Mouse (Mus musculus): ENCODE results near the gene Nr1d1. TPM values are rescaled to one million over a fixed set of nuclear protein-coding genes. Genes with fewer than 3 reads are reported as not detected.

Gene Nr1d1
- polyA plus RNA-seq, 1 experiment from 2014 or later, result 5.1 TPM

GRCm38 (mm10) chr11:98725926-98726506, 49.1 kb downstream of the Nr1d1 start:
- no peak for TF ChIP-seq CTCF (IDR thresholded peaks at IDR 0.05; ENCODE audit: low read depth)
- H3K9me3 ChIP-seq (ENCODE audit: control insufficient read depth), result no peaks in the 10 kb centered on the region
- WGBS, result 86% methylated on average over 15 of the region's 15 CpGs

DNA sequence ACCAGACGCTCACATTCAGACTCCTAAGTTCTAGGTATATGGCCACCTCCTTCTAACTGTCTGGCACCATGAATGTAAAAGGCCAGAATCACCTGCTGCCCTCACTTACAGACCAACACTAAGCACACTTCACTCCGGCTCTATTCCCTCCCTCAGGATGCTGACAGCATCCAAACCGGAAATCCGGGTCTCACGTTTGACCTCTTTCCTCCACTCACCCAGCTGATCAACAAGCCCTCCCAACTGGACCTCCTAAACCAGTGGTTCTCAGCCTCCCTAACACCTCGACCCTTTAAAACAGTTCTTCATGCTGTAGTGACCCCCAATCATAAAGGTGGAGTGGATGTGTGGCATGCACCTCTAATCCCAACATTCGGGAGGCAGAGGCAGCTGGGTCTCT, 52.0 kb downstream of the Nr1d1 start:
- no peaks in the 10 kb centered on the region; the same call in 1 of the 2 replicates for H3K36me3 ChIP-seq (ENCODE audit: control insufficient read depth, insufficient read depth)
- H3K27me3 ChIP-seq (replicated peaks; ENCODE audit: control insufficient read depth, insufficient read depth, low read length), result no peaks in the 10 kb centered on the region
- WGBS, result 76% methylated on average over 7 of the region's 7 CpGs
- 0 out of 2 replicates have a peak, but pooled peaks cover 2% of the 10 kb centered on the region for H3K4me1 ChIP-seq (replicated peaks; ENCODE audit: control insufficient read depth, insufficient read depth, low read length)
- H3K9ac ChIP-seq (ENCODE audit: low read depth, low read length), result no peak overlapping the region
- no peak overlapping the region for H3K4me3 ChIP-seq (ENCODE audit: low read depth, low read length)
- no peak for TF ChIP-seq CTCF (IDR thresholded peaks at IDR 0.05; ENCODE audit: low read depth)
- no peak for ATAC-seq
- no peaks in the 10 kb centered on the region for H3K9me3 ChIP-seq (ENCODE audit: control insufficient read depth)
- no peak overlapping the region for H3K4me2 ChIP-seq (replicated peaks; ENCODE audit: low read depth)
- H3K27ac ChIP-seq (ENCODE audit: low read depth, low read length), result no peak overlapping the region

More at GRCm38 (mm10) chr11:98725926-98726506, 49.1 kb downstream of the Nr1d1 start:
- H3K4me3 ChIP-seq (ENCODE audit: low read depth, low read length), result no peak overlapping the region
- H3K27me3 ChIP-seq (replicated peaks; ENCODE audit: control insufficient read depth, insufficient read depth, low read length), result no peaks in the 10 kb centered on the region
- peaks cover 4% of the 10 kb centered on the region for H3K4me1 ChIP-seq (replicated peaks; ENCODE audit: control insufficient read depth, insufficient read depth, low read length)
- no peaks in the 10 kb centered on the region; the same call in 1 of the 2 replicates for H3K36me3 ChIP-seq (ENCODE audit: control insufficient read depth, insufficient read depth)
- H3K4me2 ChIP-seq (replicated peaks; ENCODE audit: low read depth), result no peak overlapping the region
- peak overlapping the region; percentile 46; the same call in 1 of the 2 replicates for H3K27ac ChIP-seq (ENCODE audit: low read depth, low read length)
- peak; percentile 64 for ATAC-seq
- no peak overlapping the region for H3K9ac ChIP-seq (ENCODE audit: low read depth, low read length)

GRCm38 (mm10) chr11:98721458-98722226, 53.5 kb downstream of the Nr1d1 start:
- H3K27ac ChIP-seq (ENCODE audit: low read depth, low read length), result peak overlapping the region; percentile 35; the same call in 1 of the 2 replicates
- ATAC-seq, result no peak
- peak; percentile 65 for TF ChIP-seq CTCF (IDR thresholded peaks at IDR 0.05; ENCODE audit: low read depth)
- H3K9ac ChIP-seq (ENCODE audit: low read depth, low read length), result no peak overlapping the region
- peaks cover 8% of the 10 kb centered on the region; the same call in 1 of the 2 replicates for H3K36me3 ChIP-seq (ENCODE audit: control insufficient read depth, insufficient read depth)
- H3K4me2 ChIP-seq (replicated peaks; ENCODE audit: low read depth), result no peak overlapping the region
- 0 out of 2 replicates have a peak, but pooled peaks cover 3% of the 10 kb centered on the region for H3K4me1 ChIP-seq (replicated peaks; ENCODE audit: control insufficient read depth, insufficient read depth, low read length)
- no peak overlapping the region for H3K4me3 ChIP-seq (ENCODE audit: low read depth, low read length)
- H3K27me3 ChIP-seq (replicated peaks; ENCODE audit: control insufficient read depth, insufficient read depth, low read length), result no peaks in the 10 kb centered on the region
- no peaks in the 10 kb centered on the region for H3K9me3 ChIP-seq (ENCODE audit: control insufficient read depth)
- 57% methylated on average over 24 of the region's 24 CpGs for WGBS

GRCm38 (mm10) chr11:98720756-98721155, 54.4 kb downstream of the Nr1d1 start:
- H3K4me1 ChIP-seq (replicated peaks; ENCODE audit: control insufficient read depth, insufficient read depth, low read length), result 0 out of 2 replicates have a peak, but pooled peaks cover 3% of the 10 kb centered on the region
- no peaks in the 10 kb centered on the region for H3K27me3 ChIP-seq (replicated peaks; ENCODE audit: control insufficient read depth, insufficient read depth, low read length)
- no peak overlapping the region for H3K27ac ChIP-seq (ENCODE audit: low read depth, low read length)
- 83% methylated on average over 2 of the region's 2 CpGs for WGBS
- TF ChIP-seq CTCF (IDR thresholded peaks at IDR 0.05; ENCODE audit: low read depth), result no peak
- H3K4me3 ChIP-seq (ENCODE audit: low read depth, low read length), result no peak overlapping the region
- peaks cover 15% of the 10 kb centered on the region; the same call in 1 of the 2 replicates for H3K36me3 ChIP-seq (ENCODE audit: control insufficient read depth, insufficient read depth)
- no peak overlapping the region for H3K4me2 ChIP-seq (replicated peaks; ENCODE audit: low read depth)
- no peak for ATAC-seq
- no peak overlapping the region for H3K9ac ChIP-seq (ENCODE audit: low read depth, low read length)
- no peaks in the 10 kb centered on the region for H3K9me3 ChIP-seq (ENCODE audit: control insufficient read depth)

Other genes with a start within 250 kb of the Nr1d1 start
- 0.20 and 0.24 TPM in 2 replicates for gene Ikzf3, start 229.3 kb downstream of the Nr1d1 start, polyA plus RNA-seq (2015; fragmentation: Nextera tagmentation; extraction: Ambion mirVana)
- 3.2 and 4.0 TPM in 2 replicates for gene Zpbp2, start 224.2 kb downstream of the Nr1d1 start, polyA plus RNA-seq (2015; fragmentation: Nextera tagmentation; extraction: Ambion mirVana)
- gene Ormdl3, start 188.0 kb downstream of the Nr1d1 start, polyA plus RNA-seq (2015; fragmentation: Nextera tagmentation; extraction: Ambion mirVana), result 139 and 150 TPM in 2 replicates
- gene Lrrc3c, start 177.0 kb downstream of the Nr1d1 start, polyA plus RNA-seq (2015; fragmentation: Nextera tagmentation; extraction: Ambion mirVana), result not detected in 2 replicates
- gene Gm12355, start 149.7 kb downstream of the Nr1d1 start, polyA plus RNA-seq (2015; fragmentation: Nextera tagmentation; extraction: Ambion mirVana), result 0.56 and 0.58 TPM in 2 replicates
- not detected in 2 replicates for gene Gsdma3, start 149.0 kb downstream of the Nr1d1 start, polyA plus RNA-seq (2015; fragmentation: Nextera tagmentation; extraction: Ambion mirVana)
- gene Gsdma2, start 128.6 kb downstream of the Nr1d1 start, polyA plus RNA-seq (2015; fragmentation: Nextera tagmentation; extraction: Ambion mirVana), result 0.14 and 0.16 TPM in 2 replicates
- 0.38 and 0.42 TPM in 2 replicates for gene Gsdma, start 111.0 kb downstream of the Nr1d1 start, polyA plus RNA-seq (2015; fragmentation: Nextera tagmentation; extraction: Ambion mirVana)
- 95.5 and 96.2 TPM in 2 replicates for gene Psmd3, start 92.8 kb downstream of the Nr1d1 start, polyA plus RNA-seq (2015; fragmentation: Nextera tagmentation; extraction: Ambion mirVana)
- 0.08 TPM in 1 of 2 replicates, not detected in the other for gene Csf3, start 74.1 kb downstream of the Nr1d1 start, polyA plus RNA-seq (2015; fragmentation: Nextera tagmentation; extraction: Ambion mirVana)
- 14.7 and 18.5 TPM in 2 replicates for gene Med24, start 45.9 kb downstream of the Nr1d1 start, polyA plus RNA-seq (2015; fragmentation: Nextera tagmentation; extraction: Ambion mirVana)
- 32.4 and 39.1 TPM in 2 replicates for gene Thra, start 34.7 kb downstream of the Nr1d1 start, polyA plus RNA-seq (2015; fragmentation: Nextera tagmentation; extraction: Ambion mirVana)
- gene Msl1, start 20.2 kb upstream of the Nr1d1 start, polyA plus RNA-seq (2015; fragmentation: Nextera tagmentation; extraction: Ambion mirVana), result 12.6 and 15.1 TPM in 2 replicates
- 10.8 and 12.4 TPM in 2 replicates for gene Casc3, start 29.6 kb upstream of the Nr1d1 start, polyA plus RNA-seq (2015; fragmentation: Nextera tagmentation; extraction: Ambion mirVana)
- gene Rapgefl1, start 61.5 kb upstream of the Nr1d1 start, polyA plus RNA-seq (2015; fragmentation: Nextera tagmentation; extraction: Ambion mirVana), result 0.69 and 0.80 TPM in 2 replicates
- 3.9 and 5.0 TPM in 2 replicates for gene Wipf2, start 88.3 kb upstream of the Nr1d1 start, polyA plus RNA-seq (2015; fragmentation: Nextera tagmentation; extraction: Ambion mirVana)
- gene Cdc6, start 132.5 kb upstream of the Nr1d1 start, polyA plus RNA-seq (2015; fragmentation: Nextera tagmentation; extraction: Ambion mirVana), result 4.0 and 4.5 TPM in 2 replicates
- 22.2 and 22.4 TPM in 2 replicates for gene Rara, start 152.5 kb upstream of the Nr1d1 start, polyA plus RNA-seq (2015; fragmentation: Nextera tagmentation; extraction: Ambion mirVana)
- gene Gjd3, start 207.7 kb upstream of the Nr1d1 start, polyA plus RNA-seq (2015; fragmentation: Nextera tagmentation; extraction: Ambion mirVana), result 0.61 and 0.80 TPM in 2 replicates
- 40.9 and 41.8 TPM in 2 replicates for gene Top2a, start 248.9 kb upstream of the Nr1d1 start, polyA plus RNA-seq (2015; fragmentation: Nextera tagmentation; extraction: Ambion mirVana)